Mouse (Mus musculus) spleen, postnatal 36 days (tissue): ENCODE results near the gene Cracr2b.
A peak's percentile ranks its signal among the peaks of the same experiment; 100 is the strongest.

Source experiments
- DNase-seq, 2 experiments: peaks; one replicate each; pipeline ENCODE4 v3.0.0; 2022; ENCODE audit warnings: low spot score in 2 of 2, mixed read lengths in 1 of 2

The Cracr2b gene

DNA sequence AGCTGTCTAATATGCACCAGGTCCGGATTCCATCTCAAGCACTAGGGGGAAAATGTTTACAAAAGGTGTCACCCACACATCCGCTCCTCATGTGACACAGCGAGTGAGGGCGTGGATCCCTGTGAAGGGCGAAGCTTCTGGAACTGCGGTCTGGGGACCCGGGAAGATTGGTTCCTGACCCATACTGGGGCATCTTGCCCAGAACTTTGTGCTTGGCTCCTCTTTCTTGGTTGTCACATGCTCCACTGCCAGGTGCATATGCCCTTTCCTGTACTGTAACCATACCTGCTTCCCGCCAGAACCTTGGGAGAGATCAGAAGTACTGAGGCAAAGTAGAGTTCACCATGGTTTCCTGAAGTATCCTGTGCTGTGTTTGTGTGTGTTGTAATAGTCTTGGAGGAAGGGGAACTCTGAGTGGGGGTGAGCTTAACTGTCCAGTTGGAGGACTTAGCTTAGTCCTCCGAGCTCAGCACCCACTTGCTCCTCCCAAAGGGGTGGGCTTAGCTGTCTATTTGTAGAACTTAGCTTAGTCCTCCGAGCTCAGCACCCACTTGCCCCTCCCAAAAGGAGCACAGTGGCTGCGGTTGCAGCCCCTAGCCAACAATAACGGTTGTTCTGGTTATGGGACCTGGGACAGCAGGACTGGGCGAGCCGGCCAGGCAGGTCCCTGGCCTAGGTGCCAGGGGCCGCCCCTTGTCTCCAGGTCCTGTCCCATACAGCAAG lies at the start of gene Cracr2b:
Gene Cracr2b (plus strand): TSS at position 704 of the 723 bp plus-strand sequence.
- DNase-seq = no peak

DNA sequence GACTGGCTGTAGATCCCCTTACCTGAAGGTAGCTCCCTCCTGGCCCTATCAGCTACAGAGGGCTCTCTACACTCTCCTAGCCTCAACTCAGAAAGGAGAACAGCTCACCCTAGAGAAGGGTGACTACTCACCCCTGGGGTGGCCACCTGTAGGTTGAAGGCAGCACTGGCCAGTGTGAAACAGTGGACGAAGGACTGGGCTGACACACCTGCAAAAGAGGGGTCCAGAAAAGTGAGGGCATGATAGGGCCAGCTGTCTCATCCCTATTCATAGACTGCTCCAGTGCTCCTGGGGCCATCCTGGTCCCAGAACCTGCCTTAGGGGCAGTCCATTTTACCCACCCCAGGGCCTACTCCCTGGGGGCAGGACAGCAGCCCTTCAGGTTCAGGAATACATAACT lies 49.2 kb upstream of the Cracr2b start:
- DNase-seq = no peak

DNA sequence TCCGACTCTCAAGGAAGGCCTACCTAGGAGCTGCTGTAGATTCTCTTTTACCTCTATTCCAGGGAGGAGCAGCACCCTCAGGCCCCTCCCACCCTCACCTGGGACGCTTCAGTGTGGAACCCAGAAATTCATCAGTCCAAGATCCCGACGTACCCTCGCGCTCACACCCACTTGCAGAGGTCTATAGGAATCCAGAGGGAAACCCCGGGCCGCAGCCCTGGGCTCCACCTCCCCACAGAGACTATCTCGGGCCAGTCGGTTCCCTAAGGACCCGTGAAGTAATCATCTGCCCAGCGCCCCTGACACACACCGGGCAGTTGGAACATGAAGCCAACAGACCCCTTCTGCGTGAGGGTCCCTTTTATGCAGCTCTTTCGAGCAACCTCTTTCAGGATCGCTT lies 47.6 kb upstream of the Cracr2b start:
- no peak for DNase-seq

DNA sequence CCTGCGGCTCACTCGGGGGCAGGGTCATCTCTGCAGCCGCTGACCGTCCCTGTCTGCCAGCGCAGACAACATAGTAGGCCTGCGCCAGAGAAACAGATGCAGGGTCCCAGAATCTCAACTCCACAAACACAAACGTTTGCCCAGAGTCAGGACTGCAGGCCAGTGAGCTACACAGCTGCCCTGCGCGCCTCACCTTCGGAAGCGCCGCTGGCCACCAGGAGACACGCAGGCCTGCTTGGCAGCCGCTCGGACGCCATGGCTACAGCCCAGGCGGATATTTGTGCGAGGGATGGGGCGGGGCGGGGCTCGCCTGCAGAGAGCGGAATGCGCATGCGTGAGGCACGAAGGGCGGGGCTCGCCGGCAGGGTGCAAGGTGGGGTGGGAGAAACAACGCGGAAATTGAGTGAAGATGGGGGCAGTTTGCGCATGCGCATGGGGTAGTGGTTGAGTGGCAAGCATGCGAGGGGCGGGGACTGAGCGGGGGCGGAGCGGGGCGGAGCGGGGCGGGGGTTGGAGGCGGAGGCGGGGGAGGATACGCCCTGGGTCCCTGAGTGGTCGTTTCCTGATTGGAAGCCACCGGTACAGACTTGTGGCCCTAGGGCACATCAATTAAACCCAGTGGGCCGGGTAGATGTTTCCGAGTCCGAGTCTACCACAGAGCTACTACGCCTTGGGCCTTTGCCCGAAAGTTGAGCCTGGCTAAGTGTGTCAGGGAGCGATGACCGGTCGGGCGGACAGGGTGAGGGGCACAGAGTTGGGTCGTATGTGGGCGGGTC lies 46.9 kb upstream of the Cracr2b start, which contains the start of gene Gatd1:
Gene Gatd1 (minus strand): TSS at position 328 of the 776 bp plus-strand sequence.
- peak; percentile 99 to 100 for DNase-seq

DNA sequence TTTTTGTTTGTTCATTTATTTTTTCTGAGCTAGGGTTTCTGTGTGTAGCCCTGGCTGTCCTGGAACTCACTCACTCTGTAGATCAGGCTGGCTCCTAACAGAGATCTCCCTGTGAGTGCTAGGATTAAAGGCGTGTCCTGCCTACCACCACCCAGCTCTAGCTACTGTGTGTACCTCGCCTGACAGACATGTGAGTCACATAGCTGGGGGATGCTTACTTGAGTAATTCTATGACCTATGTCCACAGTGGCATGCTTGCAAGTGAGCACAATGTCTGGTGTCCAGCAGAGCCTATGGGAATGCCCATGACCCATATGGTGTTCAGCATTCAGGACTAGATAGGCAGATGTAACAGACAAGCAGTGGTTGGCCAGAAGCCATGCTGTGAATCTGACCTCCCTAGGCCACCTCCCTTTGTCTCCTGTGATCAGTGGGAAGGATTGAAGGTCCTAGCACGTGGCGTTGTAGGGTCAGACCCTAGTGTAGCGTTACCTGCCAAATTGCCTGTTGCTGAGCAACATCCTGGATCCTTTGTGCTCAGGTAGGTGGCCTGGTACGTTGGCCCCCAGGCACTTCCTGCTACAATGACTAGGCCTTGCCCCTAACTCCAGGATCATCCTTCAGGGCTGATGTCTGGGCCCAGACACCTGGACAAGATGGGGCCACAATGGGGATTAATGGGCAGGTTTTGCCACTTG lies 44.6 kb upstream of the Cracr2b start:
- DNase-seq = no peak

DNA sequence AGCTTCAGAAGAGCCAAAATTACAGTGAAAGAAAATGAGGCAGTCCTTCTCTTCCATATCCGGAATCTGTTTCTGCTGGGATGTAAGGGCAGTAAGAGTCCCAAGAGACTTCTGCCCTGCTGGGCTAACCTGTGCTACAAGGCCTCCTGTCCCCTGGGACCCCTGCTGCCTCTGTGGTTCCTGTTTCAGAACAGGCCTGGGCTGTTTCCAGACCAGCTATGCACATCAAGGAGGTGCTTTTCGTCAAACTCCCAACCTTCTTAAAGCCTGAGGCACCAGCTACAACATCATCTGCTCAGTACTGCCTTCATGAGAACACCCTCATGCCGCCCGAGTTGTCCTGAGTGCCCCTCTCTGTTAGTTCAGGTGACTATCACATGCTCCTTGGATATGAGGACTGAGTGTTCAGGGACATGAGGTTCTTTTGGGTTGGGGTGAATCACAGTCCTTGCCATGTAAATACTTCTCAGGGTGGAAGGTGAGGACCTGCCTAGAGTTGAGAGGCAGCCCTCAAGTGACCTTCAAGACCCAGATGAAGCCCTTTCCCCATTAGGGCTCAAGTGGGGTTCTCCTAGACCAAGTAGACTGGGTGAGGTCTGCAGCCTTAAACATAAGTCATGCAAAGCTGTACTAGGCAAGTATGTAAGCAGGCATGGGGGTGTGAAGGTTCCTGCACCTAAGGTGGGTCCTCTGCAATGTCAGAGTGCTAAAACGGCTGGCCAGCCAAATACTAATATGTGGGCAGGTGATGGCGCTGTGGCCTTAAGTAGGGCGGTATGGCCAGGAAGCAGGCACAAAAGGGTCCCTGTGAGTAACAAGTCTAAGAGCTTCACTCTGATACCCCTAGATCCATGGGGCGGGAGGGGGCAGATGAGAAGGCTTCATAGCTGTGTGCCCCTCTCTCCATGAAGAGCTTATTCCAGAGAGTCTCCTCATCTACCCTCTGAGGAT lies 42.9 kb upstream of the Cracr2b start:
- DNase-seq = no peak

DNA sequence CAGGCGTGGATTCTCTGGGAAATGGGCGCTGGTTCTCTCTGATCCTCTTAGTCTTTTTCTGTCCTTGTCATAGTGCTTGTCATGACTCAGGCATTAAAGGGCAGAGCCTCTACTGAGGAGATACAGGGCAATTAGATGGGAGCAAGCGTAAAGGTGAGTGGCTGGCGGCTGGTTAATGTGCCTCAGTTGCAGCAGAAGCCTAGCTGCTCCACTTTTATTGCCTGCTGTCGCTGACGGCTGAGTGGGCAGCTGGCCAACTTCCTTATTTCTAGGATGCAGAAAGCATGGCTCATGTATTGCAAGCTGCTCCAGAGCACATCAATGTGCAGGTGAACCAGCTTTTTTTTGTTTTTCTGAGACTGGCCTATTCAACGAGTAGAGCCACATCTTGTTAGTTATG lies 41.9 kb upstream of the Cracr2b start:
- no peak for DNase-seq

DNA sequence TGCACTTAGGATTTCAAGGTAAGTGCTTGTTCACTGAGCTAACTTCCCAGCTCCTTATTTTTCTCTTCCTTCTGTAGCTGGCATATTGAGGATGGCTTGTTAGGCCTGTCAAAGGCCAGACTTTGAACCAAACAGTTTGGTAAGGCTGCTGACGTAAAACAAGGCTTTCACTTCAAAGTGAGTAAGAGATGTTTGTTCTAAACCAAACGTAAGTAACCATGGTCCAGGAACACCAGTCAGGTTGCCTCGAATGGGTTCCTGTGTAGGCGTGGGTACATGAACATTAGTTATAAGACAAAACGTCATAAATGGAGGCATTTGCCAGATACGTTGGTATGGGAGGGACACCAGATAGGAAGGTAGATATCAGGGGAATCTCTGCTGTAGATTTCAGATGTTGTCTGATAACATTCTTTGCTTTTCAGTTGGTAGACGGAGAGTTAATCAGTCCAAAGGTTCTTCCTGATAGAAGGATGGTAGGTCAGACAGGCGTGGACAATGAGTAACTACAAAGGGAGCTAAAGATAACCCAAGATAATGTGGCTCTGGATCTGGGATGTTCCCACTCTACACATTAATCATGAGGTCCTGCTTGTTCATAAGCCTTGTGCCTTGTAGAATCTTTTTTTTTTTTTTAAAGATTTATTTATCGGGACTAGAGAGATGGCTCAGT lies 40.7 kb upstream of the Cracr2b start:
- no peak for DNase-seq

DNA sequence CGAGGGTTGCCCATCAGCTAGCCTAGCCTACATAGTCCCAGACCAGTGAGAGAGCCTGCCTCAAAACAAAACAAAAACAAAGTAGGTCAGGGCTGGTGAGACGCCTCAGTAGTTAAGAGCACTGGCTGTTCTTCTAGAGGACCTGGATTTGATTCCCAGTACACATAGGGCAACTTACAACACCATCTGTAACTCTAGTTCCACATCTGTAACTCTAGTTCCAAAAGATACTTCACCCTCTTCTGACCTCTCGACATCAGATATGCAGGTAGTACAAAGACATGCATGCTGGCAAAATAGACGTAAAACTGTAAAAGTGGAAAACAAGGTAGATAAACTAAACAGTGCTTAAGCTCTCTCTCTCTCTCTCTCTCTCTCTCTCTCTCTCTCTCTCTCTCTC lies 37.1 kb upstream of the Cracr2b start:
- DNase-seq = no peak

DNA sequence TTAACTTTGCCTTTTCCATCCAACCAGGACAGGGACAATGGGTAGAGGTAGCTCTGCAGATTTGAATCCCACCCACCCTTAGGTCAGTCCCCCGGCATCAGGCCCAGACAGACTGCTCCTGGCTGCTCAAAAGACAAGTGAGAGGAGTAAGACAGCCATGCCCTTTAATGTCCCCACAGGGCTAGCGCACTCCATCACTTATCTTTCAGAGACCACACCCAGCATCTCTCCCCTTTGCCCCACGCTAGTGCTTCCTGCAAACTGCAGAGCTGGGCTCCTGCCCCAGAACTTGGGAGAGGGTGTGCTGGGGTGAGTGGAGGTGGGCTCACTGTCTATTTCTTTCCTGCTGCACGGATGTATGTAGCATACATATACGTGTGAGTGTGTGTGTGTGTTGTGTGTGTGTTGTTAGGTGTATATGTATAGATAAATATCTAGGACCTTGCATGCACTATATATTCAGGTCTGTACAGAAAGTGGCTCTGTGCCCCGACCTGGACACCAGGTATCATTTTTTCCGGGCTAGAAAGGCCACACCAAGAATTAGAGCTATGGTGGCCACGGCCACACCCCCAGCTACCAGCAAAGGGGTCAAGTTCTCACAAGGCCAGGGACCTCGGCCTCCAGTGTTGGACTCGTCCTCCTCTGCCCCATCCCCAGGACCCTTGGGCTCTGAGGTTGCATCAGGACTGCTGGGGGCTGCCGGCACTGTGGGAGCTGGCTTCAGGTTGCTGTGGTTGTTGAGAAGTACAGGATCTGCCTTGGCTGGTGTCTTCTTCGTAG lies 33.8 kb upstream of the Cracr2b start:
- DNase-seq = no peak

DNA sequence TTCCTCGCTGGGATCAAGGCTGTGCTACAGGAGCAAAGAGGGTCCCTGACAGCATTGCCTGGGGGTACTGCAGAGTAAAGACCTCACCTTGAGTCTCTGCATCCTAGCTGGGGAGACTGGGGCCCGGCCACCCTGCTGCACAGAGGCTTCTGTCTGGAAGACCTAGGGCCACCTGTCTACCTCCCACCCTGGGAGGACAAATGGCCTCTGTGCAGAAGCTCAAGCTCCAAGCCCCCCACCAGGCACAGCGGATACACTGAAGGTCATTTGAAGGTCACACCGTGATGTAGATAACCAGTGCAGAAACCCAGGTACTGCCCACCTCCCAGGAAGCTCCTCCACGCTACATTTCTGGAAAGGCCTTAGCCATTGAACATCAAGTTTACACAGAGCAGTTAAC lies 32.2 kb upstream of the Cracr2b start:
- no peak for DNase-seq

DNA sequence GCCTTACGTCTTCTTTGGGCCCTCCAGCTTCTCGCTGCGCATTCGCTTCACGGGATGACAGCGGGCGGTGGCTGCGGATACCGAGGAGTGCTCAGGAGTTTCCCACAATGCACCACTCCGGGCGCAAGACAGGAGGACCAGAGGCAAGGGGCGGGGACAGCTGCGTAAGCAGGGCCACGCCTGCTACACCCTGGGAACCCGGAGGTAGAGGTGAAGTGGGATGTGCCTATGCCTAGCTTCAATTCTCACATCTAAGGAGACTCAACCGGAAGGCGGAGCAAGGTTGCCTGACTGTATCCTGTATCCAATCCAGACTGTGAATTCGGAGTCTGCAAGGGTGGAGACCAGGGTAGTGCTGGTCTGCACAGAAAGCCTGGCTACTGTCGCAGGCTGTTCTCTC lies 31.6 kb upstream of the Cracr2b start, which contains the start of gene Cend1:
Gene Cend1 (minus strand): TSS at position 182 of the 400 bp plus-strand sequence.
- no peak for DNase-seq

DNA sequence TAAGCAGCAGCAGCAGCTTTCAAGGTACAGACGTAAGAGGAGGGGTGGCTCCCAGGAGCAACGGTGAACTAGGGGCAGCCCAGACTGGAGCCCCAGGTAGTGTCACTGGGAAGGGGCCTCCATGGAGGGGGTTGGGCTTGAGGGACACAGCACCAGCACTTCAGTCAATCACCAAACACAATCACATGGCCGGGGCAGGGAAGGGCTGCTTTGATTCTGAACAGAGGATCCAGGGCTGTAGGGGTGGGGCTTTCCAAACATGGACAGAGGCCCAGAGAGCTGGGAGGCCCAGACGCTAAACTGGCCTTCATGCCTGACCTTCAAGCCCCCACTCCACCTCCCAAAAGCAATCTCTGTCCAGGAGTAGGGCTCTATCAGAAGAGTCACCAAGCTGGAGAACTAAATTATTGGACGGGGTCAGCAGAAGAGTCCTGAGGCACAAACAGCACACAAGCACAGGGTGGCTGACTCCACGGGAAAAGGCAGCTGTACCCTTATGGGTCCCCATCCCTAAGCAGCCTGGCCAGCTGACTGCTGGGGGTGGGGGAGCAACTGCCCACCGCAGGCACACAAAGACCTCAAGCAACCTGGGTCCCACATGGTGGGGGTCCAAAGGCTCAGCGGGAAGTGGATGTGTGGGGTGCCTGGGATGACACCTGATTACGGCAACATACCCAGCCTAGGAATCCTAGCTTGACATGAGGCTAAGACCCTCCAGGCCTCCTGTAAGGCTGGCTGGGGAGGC lies 30.9 kb upstream of the Cracr2b start:
- DNase-seq = no peak

DNA sequence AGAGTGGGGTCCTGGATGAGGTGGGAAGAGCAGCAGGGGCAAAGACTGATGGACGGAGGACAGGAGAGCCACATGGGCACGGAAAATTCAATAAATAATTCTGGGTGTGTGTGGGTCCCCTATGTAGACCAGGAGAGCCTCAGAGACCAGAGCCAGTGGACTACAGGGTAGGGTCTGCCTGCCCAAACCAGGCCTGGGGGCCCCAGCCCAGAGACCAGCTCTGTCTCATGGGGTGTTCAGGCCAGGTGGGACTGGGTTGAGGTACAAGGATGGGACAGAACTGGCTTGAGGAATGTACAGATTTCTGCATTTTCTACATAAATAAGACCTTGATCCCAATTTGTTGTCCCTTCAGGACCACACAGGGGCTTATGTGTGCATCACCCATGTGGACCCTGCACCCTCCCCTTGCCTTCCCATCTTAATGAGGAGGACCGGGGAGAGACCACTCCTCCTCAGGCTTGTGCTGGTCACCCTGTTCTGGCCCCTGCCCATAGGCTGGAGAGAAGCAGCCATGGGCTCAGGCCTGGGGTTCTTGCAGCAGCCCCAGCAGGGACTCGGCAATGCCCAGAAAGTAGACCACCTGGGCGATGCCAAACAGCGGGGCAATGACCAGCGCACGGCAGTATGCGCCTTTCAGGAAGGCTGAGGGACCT lies 30.2 kb upstream of the Cracr2b start:
- no peak for DNase-seq

DNA sequence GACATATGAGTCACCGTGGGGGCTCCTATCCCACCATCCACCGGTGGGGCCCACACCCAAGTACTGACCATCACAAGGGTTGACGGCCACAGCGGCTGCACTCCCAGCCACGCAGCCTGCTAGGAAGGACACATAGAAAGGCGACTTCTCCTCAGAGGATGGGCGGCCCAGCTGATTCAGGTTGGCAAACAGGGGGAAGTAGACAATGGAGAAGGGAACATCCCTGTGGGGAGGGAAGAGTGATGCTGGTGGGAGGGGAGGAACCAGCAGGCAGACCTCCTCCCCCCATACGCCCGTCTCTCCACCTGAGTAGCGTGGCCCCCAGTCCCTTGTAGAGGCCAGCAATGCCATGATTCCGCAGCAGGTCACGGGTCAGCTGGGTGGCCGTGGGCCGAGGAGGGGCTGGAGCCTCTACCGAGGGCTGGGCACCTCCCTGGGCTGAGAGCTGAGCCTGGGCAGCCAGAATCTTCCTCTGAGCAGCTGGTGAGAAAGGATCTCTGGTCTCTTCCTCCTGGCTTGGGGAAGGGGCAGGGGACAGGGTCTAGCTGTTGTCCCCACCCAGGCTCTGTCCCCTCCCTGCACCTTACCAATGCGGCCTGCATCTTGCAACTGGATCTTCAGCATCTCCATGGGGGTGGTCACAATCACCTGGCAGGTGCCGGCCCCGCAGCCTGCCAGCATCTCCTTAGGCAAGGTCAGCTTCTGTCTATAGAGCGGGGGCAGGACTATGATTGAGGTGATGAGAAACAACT lies 29.3 kb upstream of the Cracr2b start:
- no peak for DNase-seq

DNA sequence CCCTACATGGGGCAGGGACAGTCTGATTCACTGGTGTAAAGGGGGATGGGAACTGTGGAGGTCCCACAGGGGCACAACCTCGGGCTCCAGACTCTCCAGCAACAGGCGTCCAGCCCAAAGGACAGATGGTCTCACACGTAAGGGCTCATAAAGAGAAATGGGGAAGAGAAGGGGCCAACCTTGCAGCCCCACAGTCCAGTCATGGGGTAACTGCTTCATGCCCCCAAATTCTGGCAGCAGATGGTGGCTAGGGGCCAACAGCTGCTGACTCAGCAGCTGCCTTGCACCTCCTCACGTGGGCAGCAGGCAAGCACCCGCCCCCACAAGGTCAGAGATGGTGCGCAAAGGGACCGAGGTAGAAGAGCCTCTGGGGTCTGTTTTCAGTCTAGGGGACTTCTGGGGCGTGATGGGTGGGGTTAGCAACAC lies 28.7 kb upstream of the Cracr2b start:
- DNase-seq = no peak

DNA sequence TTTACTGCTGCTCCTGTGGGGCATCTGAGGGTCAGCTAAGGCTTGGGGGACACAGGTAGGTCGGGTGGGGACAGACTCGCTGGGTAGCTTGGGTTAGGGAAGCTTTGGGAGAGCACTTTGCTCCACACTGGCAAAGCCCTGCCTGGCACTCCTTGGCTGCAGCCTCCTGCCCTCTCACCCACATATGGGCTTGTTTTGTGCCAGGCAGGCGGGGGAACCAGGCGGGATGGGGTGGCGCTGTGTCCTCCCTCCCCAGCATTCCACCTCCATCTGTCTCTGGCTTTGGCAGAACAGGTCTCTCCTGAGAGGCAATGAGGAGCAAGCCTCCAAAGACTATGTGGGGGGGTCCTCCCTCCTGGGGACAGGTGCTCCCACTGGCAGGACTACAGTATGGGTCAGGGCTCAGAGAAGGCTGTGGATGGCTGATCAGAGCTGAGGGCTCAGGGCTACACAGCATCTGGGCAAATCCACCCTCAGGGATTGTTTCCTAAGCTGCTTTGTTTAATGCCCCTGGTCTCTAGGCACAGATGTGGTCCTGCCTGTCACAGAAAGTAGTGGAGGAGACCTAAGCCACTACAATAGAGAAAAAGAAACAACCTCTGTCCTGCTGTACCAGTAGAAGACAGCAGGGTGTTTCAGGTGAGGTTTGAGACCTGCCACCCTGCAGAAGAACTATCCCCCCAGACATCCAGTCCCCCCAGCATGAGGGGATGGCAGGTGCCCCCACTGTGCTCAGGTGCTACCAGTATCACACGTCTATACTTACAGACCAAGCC lies 28.0 kb upstream of the Cracr2b start:
- no peak for DNase-seq
